6 mouse cellular contexts compared by ENCODE assay signal in the genomic region with DNA sequence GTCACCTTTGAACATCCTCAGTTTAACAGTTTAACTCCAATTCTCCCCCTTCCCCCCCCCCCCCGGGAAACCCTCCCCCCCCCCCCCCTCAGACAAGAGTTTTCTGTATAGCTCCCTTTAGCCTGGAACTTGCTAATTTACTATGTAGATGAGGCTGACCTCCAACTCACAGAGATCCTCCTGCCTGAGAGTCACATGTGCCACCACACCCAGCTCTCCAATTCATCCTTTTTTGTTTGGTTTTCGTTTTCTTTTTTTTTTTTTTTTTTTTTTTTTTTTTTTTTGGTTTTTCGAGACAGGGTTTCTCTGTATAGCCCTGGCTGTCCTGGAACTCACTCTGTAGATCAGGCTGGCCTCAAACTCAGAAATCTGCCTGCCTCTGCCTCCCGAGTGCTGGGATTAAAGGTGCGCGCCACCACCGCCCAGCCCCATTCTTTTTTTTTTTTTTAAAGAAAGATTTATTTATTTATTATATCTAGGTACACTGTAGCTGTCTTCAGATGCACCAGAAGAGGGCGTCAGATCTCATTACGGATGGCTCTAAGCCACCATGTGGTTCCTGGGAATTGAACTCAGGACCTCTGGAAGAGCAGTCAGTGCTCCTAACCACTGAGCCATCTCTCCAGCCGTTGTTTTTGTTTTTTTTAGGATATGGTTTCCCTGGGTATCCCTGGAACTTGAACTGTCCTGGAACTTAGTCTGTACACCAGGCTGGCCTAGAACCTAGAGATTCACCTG. TPM values are rescaled to one million over a fixed set of nuclear protein-coding genes. Genes with fewer than 3 reads are reported as not detected.
DNase-seq lines count a peak whose midpoint lies in the region; ATAC-seq and TF ChIP-seq lines count a peak whose summit lies in the region.
"Not testable (repeated sequence)": the region's sequence is repeated elsewhere in the genome, so short reads cannot be mapped to it uniquely, and the experiment has no call there.

No protein-coding gene starts in this region.

- H3K4me3 ChIP-seq in brown adipose tissue, adult 24 weeks (ENCODE audit: insufficient read depth, low read depth, low read length); intestine, postnatal 0 days (ENCODE audit: low read depth, low read length); layer of hippocampus, adult 2 months; small intestine, adult 2 months (ENCODE audit: low read depth, low read length): not testable (repeated sequence)

- DNase-seq in ES-CJ7 (ENCODE audit: low read depth, low spot score) (peak; percentile 93), R1 (ENCODE audit: low read depth, low spot score) (peak; percentile 90)
- DNase-seq in layer of hippocampus, adult 2 months (ENCODE audit: low spot score in 2 of 2) = not testable (repeated sequence)

- H3K4me2 ChIP-seq in intestine, postnatal 0 days (replicated peaks; ENCODE audit: low read depth) = not testable (repeated sequence)

- H3K9ac ChIP-seq in intestine, postnatal 0 days (ENCODE audit: low read depth, low read length) = not testable (repeated sequence)

- H3K4me1 ChIP-seq in brown adipose tissue, adult 24 weeks (ENCODE audit: control insufficient read depth, insufficient read depth, insufficient read length, low read length) = peaks cover 22% of the 10 kb centered on the region
- H3K4me1 ChIP-seq in intestine, postnatal 0 days (replicated peaks; ENCODE audit: control insufficient read depth, insufficient read depth, low read length) = not testable (repeated sequence)
- peaks cover 24% of the 10 kb centered on the region; the same call in 1 of the 2 replicates for H3K4me1 ChIP-seq in small intestine, adult 2 months (ENCODE audit: control insufficient read depth, insufficient read depth, insufficient read length, low read length)

- H3K36me3 ChIP-seq in intestine, postnatal 0 days (ENCODE audit: control insufficient read depth, insufficient read depth); small intestine, adult 2 months (ENCODE audit: control insufficient read depth, insufficient read depth, low read length): not testable (repeated sequence)

- H3K9me3 ChIP-seq in intestine, postnatal 0 days (ENCODE audit: control insufficient read depth) = not testable (repeated sequence)

- not testable (repeated sequence) for H3K27me3 ChIP-seq in intestine, postnatal 0 days (replicated peaks; ENCODE audit: control insufficient read depth, insufficient read depth, low read length); small intestine, adult 2 months (ENCODE audit: control insufficient read depth, insufficient read depth, low read length)

- not testable (repeated sequence) for TF ChIP-seq POLR2A in small intestine, adult 2 months (IDR thresholded peaks at IDR 0.05; ENCODE audit: low read depth, low read length)

- WGBS in intestine, postnatal 0 days = 83% methylated on average over 8 of the region's 10 CpGs
- 83% methylated on average over 9 of the region's 10 CpGs for WGBS in small intestine, adult 2 months

- not testable (repeated sequence) for ATAC-seq in intestine, postnatal 0 days

- TF ChIP-seq CTCF in intestine, postnatal 0 days (IDR thresholded peaks at IDR 0.05; ENCODE audit: low read depth) = 0 out of 2 replicates have a peak, but pooled peaks have one; percentile 18
- 0 out of 2 replicates have a peak, but pooled peaks have one; percentile 11 for TF ChIP-seq CTCF in layer of hippocampus, adult 2 months (conservative IDR thresholded peaks at IDR 0.05)
- not testable (repeated sequence) for TF ChIP-seq CTCF in small intestine, adult 2 months (IDR thresholded peaks at IDR 0.05; ENCODE audit: extremely low read depth, insufficient read length, insufficient replicate concordance, low read depth, low read length)

- peak overlapping the region; percentile 98 for H3K27ac ChIP-seq in brown adipose tissue, adult 24 weeks (replicated peaks; ENCODE audit: low read depth, low read length)
- H3K27ac ChIP-seq in intestine, postnatal 0 days (ENCODE audit: low read depth, low read length); layer of hippocampus, adult 2 months: not testable (repeated sequence)
- peak overlapping the region; percentile 33 for H3K27ac ChIP-seq in small intestine, adult 2 months (ENCODE audit: insufficient read depth, low read depth, low read length)

RNA-seq across cellular contexts. Expression of a gene that starts 25.4 kb away (rescaled TPM):
- polyA plus RNA-seq in brown adipose tissue, adult 24 weeks (2012; ENCODE audit: insufficient read depth, insufficient read length, missing spikeins) = 36.0 and 59.3 TPM in 2 replicates
- 25.7 and 27.7 TPM in 2 replicates for polyA plus RNA-seq in intestine, postnatal 0 days (2015; fragmentation: Nextera tagmentation; extraction: Ambion mirVana)
- total RNA-seq in layer of hippocampus, adult 2 months (2021) = 10 to 100 TPM; 88.3 to 96.3 TPM
- 44.8 and 89.4 TPM in 2 replicates for polyA plus RNA-seq in small intestine, adult 2 months (2012; rRNA removed)
